Mouse (Mus musculus): Measurements from ENCODE around the gene Il11ra1. TPM values are rescaled to one million over a fixed set of nuclear protein-coding genes. Genes with fewer than 3 reads are reported as not detected.
"Not testable (repeated sequence)": the region's sequence is repeated elsewhere in the genome, so short reads cannot be mapped to it uniquely, and the experiment has no call there.

The Il11ra1 gene
- polyA plus RNA-seq, 1 experiment, result 4.7 TPM

- TF ChIP-seq CTCF (IDR thresholded peaks at IDR 0.05; ENCODE audit: low read depth, low read length) (no peak), EP300 (IDR thresholded peaks at IDR 0.05; ENCODE audit: insufficient read depth, low read depth, low read length) (no peak), POLR2A (IDR thresholded peaks at IDR 0.05; ENCODE audit: insufficient read depth, low read length) (no peak)
- Histone ChIP-seq H3K9ac (ENCODE audit: low read depth, poor library complexity, severe bottlenecking) (peak overlapping the region; percentile 18; the same call in 1 of the 2 replicates), H3K4me3 (ENCODE audit: low read depth, low read length) (0 out of 2 replicates have a peak overlapping the region, but pooled peaks have one; percentile 1), H3K4me1 (ENCODE audit: control insufficient read depth, insufficient read depth, low read length) (peaks cover 3% of the 10 kb centered on the region), H3K27me3 (ENCODE audit: control insufficient read depth, insufficient read depth, low read length, poor library complexity, severe bottlenecking) (no peaks in the 10 kb centered on the region), H3K9me3 (replicated peaks; ENCODE audit: control insufficient read depth, insufficient read depth, low read length, poor library complexity, severe bottlenecking) (no peaks in the 10 kb centered on the region), H3K27ac (ENCODE audit: insufficient read depth, low read length) (no peak overlapping the region), H3K36me3 (ENCODE audit: control insufficient read depth, insufficient read depth, low read length, poor library complexity, severe bottlenecking) (peaks cover 8% of the 10 kb centered on the region)
Observed at GRCm38 (mm10) chr4:41762099-41762687, 62.4 kb downstream of the Il11ra1 start.

DNA sequence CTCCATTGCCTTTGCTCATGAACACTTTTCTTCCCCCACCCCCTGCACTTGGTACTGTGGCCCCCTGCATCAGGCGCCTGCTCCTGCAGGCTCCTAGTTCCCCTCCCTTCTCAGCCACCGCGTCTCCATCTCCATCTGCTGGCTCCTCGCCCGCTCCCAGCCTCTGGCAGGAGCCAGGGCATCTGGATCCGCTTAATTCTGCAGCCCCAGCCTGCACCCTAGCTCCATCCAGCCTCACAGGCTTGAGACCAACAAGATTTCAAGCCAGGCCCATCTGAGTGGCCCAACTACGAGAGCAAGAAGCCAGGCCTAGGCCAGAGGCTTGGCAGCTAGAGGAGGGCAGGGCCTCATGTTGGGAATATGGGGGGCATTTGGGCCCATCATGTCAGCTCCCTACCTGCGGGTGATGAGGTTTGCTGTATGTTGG, 62.9 kb downstream of the Il11ra1 start:
- not testable (repeated sequence) for H3K4me1 ChIP-seq (ENCODE audit: control insufficient read depth, insufficient read depth, low read length); H3K9ac ChIP-seq (ENCODE audit: low read depth, poor library complexity, severe bottlenecking); H3K27me3 ChIP-seq (ENCODE audit: control insufficient read depth, insufficient read depth, low read length, poor library complexity, severe bottlenecking); H3K27ac ChIP-seq (ENCODE audit: insufficient read depth, low read length); H3K36me3 ChIP-seq (ENCODE audit: control insufficient read depth, insufficient read depth, low read length, poor library complexity, severe bottlenecking); H3K9me3 ChIP-seq (replicated peaks; ENCODE audit: control insufficient read depth, insufficient read depth, low read length, poor library complexity, severe bottlenecking)
- H3K4me3 ChIP-seq (ENCODE audit: low read depth, low read length), result 0 out of 2 replicates have a peak overlapping the region, but pooled peaks have one; percentile 1

- H3K27me3 ChIP-seq (ENCODE audit: control insufficient read depth, insufficient read depth, low read length, poor library complexity, severe bottlenecking); H3K4me3 ChIP-seq (ENCODE audit: low read depth, low read length); H3K9me3 ChIP-seq (replicated peaks; ENCODE audit: control insufficient read depth, insufficient read depth, low read length, poor library complexity, severe bottlenecking); H3K27ac ChIP-seq (ENCODE audit: insufficient read depth, low read length); H3K36me3 ChIP-seq (ENCODE audit: control insufficient read depth, insufficient read depth, low read length, poor library complexity, severe bottlenecking); H3K9ac ChIP-seq (ENCODE audit: low read depth, poor library complexity, severe bottlenecking); H3K4me1 ChIP-seq (ENCODE audit: control insufficient read depth, insufficient read depth, low read length): not testable (repeated sequence)
Observed at GRCm38 (mm10) chr4:41763176-41763575, 63.4 kb downstream of the Il11ra1 start.

GRCm38 (mm10) chr4:41767301-41767700, 67.5 kb downstream of the Il11ra1 start:
- not testable (repeated sequence) for H3K27ac ChIP-seq (ENCODE audit: insufficient read depth, low read length)

DNA sequence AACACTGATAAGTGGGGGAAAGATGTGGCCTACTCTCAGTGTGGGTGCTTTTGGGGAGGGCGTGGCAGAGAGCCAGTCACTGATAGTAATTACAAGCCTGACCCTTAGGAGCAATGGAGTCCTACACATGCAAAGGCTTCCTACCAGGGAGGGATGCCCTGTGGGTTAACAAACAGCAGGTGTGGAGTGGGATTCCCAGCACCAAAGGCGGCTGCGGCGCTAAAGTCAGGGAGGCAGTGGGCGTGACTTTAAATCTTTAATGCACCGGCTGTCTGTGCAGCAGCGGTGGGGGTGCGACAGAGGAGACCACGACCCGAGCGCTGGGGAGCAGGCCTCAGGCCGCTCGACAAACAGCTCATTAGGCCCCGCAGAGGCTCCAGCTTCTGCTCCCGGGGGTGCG, 73.2 kb downstream of the Il11ra1 start:
- H3K9ac ChIP-seq (ENCODE audit: low read depth, poor library complexity, severe bottlenecking); H3K27ac ChIP-seq (ENCODE audit: insufficient read depth, low read length); H3K4me1 ChIP-seq (ENCODE audit: control insufficient read depth, insufficient read depth, low read length); H3K27me3 ChIP-seq (ENCODE audit: control insufficient read depth, insufficient read depth, low read length, poor library complexity, severe bottlenecking); H3K36me3 ChIP-seq (ENCODE audit: control insufficient read depth, insufficient read depth, low read length, poor library complexity, severe bottlenecking); H3K9me3 ChIP-seq (replicated peaks; ENCODE audit: control insufficient read depth, insufficient read depth, low read length, poor library complexity, severe bottlenecking): not testable (repeated sequence)
- peak overlapping the region; percentile 50 for H3K4me3 ChIP-seq (ENCODE audit: low read depth, low read length)

More at GRCm38 (mm10) chr4:41767301-41767700, 67.5 kb downstream of the Il11ra1 start:
- not testable (repeated sequence) for H3K9me3 ChIP-seq (replicated peaks; ENCODE audit: control insufficient read depth, insufficient read depth, low read length, poor library complexity, severe bottlenecking); H3K27me3 ChIP-seq (ENCODE audit: control insufficient read depth, insufficient read depth, low read length, poor library complexity, severe bottlenecking); H3K36me3 ChIP-seq (ENCODE audit: control insufficient read depth, insufficient read depth, low read length, poor library complexity, severe bottlenecking); H3K9ac ChIP-seq (ENCODE audit: low read depth, poor library complexity, severe bottlenecking); H3K4me3 ChIP-seq (ENCODE audit: low read depth, low read length); H3K4me1 ChIP-seq (ENCODE audit: control insufficient read depth, insufficient read depth, low read length)

DNA sequence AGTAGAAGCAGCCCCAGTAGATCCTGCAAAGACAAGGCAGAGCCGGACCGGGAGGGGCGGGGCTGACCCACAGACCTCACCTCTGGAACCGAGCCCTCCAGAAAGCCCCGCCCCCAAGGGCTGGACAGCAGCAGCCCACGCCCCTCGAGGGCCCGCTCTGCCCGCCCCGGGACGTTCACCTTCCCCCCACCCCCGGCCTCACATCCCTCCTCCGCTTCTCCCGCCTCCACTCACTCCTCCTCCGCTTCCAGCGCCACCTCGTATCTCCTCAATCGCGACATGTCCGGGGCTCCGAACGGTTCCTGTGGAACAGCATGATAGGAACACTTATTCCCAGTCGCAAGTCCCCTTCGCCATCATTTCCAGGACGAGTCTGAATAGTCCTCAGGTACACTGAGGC, 73.7 kb downstream of the Il11ra1 start:
- H3K4me3 ChIP-seq (ENCODE audit: low read depth, low read length), result peak overlapping the region; percentile 74
- not testable (repeated sequence) for H3K27ac ChIP-seq (ENCODE audit: insufficient read depth, low read length); H3K9ac ChIP-seq (ENCODE audit: low read depth, poor library complexity, severe bottlenecking); H3K9me3 ChIP-seq (replicated peaks; ENCODE audit: control insufficient read depth, insufficient read depth, low read length, poor library complexity, severe bottlenecking); H3K4me1 ChIP-seq (ENCODE audit: control insufficient read depth, insufficient read depth, low read length); H3K27me3 ChIP-seq (ENCODE audit: control insufficient read depth, insufficient read depth, low read length, poor library complexity, severe bottlenecking); H3K36me3 ChIP-seq (ENCODE audit: control insufficient read depth, insufficient read depth, low read length, poor library complexity, severe bottlenecking)

DNA sequence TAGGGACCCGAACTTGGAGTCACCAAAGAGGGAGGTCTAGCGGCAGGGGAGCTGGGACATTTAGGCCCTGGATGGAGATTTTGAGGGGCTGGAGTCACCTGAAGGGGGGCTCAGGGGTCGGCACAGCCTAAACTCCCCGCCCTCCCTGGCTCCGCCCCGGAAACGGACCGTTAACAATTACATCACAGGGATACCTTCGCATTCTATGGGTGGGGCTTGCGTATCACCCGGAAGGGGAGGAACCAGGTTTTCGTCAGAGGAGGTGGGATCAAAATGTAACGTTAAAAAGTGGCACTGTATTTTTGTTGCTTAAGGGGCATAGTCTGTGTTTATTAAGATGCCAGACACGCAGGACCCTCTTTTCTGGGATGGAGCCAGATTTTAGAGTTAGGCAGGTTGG, 74.2 kb downstream of the Il11ra1 start, which contains the start of gene Ccl27a:
Gene Ccl27a (minus strand): TSS at position 246 of the 400 bp plus-strand sequence.
- peak within 1 kb of the TSS; percentile 74 for H3K4me3 ChIP-seq (ENCODE audit: low read depth, low read length)
- not testable (repeated sequence) for H3K9me3 ChIP-seq (replicated peaks; ENCODE audit: control insufficient read depth, insufficient read depth, low read length, poor library complexity, severe bottlenecking); H3K36me3 ChIP-seq (ENCODE audit: control insufficient read depth, insufficient read depth, low read length, poor library complexity, severe bottlenecking); H3K27me3 ChIP-seq (ENCODE audit: control insufficient read depth, insufficient read depth, low read length, poor library complexity, severe bottlenecking); H3K4me1 ChIP-seq (ENCODE audit: control insufficient read depth, insufficient read depth, low read length); H3K27ac ChIP-seq (ENCODE audit: insufficient read depth, low read length); H3K9ac ChIP-seq (ENCODE audit: low read depth, poor library complexity, severe bottlenecking)

DNA sequence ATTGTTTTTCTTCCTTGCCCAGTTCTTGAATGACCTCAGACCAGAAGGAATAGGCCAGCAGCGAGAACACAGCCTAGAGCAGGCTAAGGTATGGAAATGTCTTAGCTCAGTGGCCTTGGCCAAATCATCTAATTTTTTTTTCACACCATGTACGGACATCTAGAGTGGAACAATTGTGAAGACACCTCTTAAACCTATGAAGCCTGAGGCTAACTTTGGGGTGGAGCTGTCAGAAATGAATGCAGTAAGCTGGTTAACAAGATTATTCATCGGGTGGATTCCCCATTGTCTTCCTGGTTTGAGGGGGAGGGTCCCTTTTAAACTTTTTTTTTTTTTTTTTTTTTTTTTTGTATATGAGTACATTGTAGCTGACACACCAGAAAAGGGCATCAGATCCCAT, 74.7 kb downstream of the Il11ra1 start:
- H3K36me3 ChIP-seq (ENCODE audit: control insufficient read depth, insufficient read depth, low read length, poor library complexity, severe bottlenecking); H3K27me3 ChIP-seq (ENCODE audit: control insufficient read depth, insufficient read depth, low read length, poor library complexity, severe bottlenecking); H3K9ac ChIP-seq (ENCODE audit: low read depth, poor library complexity, severe bottlenecking); H3K4me1 ChIP-seq (ENCODE audit: control insufficient read depth, insufficient read depth, low read length); H3K9me3 ChIP-seq (replicated peaks; ENCODE audit: control insufficient read depth, insufficient read depth, low read length, poor library complexity, severe bottlenecking); H3K27ac ChIP-seq (ENCODE audit: insufficient read depth, low read length): not testable (repeated sequence)
- peak overlapping the region; percentile 18 for H3K4me3 ChIP-seq (ENCODE audit: low read depth, low read length)

DNA sequence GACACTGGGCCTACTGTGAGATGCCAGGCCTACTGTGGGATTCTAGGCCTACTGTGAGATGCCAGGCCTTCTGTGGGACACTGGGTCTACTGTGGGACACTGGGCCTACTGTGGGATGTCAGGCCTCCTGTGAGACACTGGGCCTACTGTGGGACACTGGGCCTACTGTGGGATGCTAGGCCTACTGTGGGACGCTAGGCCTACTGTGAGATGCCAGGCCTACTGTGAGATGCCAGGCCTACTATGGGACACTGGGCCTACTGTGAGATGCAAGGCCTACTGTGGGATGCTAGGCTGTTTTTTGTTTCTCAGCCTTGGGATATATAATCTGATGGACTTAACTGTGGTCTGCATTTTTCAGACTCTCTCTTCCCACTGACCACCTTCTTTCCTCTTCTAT, 76.1 kb downstream of the Il11ra1 start:
- not testable (repeated sequence) for H3K36me3 ChIP-seq (ENCODE audit: control insufficient read depth, insufficient read depth, low read length, poor library complexity, severe bottlenecking); H3K9me3 ChIP-seq (replicated peaks; ENCODE audit: control insufficient read depth, insufficient read depth, low read length, poor library complexity, severe bottlenecking); H3K27ac ChIP-seq (ENCODE audit: insufficient read depth, low read length); H3K4me3 ChIP-seq (ENCODE audit: low read depth, low read length); H3K9ac ChIP-seq (ENCODE audit: low read depth, poor library complexity, severe bottlenecking); H3K4me1 ChIP-seq (ENCODE audit: control insufficient read depth, insufficient read depth, low read length); H3K27me3 ChIP-seq (ENCODE audit: control insufficient read depth, insufficient read depth, low read length, poor library complexity, severe bottlenecking)
